In genomic region chr13:21035981-21036380, GRCm38 (mm10) we compare ENCODE assay signal across 26 mouse cellular contexts. TPM values are rescaled to one million over a fixed set of nuclear protein-coding genes. Genes with fewer than 3 reads are reported as not detected.
A peak's percentile ranks its signal among the peaks of the same experiment; 100 is the strongest.
DNase-seq lines count a peak whose midpoint lies in the region; ATAC-seq lines count a peak whose summit lies in the region.
"Had no signal": no experiment of that assay in that cellular context is flagged by ENCODE, and none has a peak within 500 bp of the region (broad histone marks: within the 10 kb centered on the region; RNA-seq: fewer than 3 reads in every experiment).

No protein-coding gene starts in this region.

- intact Hi-C loops in heart, postnatal 14 days (cut with DNase I) = loop anchor here (2.0 to 5.0 kb wide), 3 partner anchors 94 to 739 kb away; no protein-coding TSS in a partner anchor

- no peak for DNase-seq in cerebellum, postnatal 4 days (ENCODE audit: low spot score in 2 of 2)
- peak; percentile 18 for DNase-seq in cerebellum, adult 11-12 months
- DNase-seq in cerebellum, adult 9-11 months = peak; percentile 50
- DNase-seq in cerebellum, postnatal 36 days = peak; percentile 26 to 32
- no peak for DNase-seq in heart, postnatal 14 days
- DNase-seq: adrenal gland, adult 8-10 months; adrenal gland, postnatal 36 days; B cell, adult 2 months; forebrain, postnatal 0 days; gastrocnemius, postnatal 36 days; heart, adult 11 months; heart, postnatal 4 days; kidney, adult 2 months had no signal

- peak; percentile 41 for ATAC-seq in cerebellum, adult (ENCODE audit: insufficient number of reproducible peaks, low FRiP score, low TSS enrichment)
- ATAC-seq in inflammation-experienced regulatory T-cells, adult 6 months = no peak
- ATAC-seq: CD4-positive, CD25-positive, alpha-beta regulatory T cell, adult 4 months; forebrain, postnatal 0 days; intestine, embryonic 16.5 days had no signal

RNA-seq across cellular contexts. Expression of gene Olfr1370, which starts 38.8 kb away (rescaled TPM):
- polyA plus RNA-seq in inflammation-experienced regulatory T-cells, adult 6 months (2017; shearing (Covaris generic)) = under 1 TPM in 1 of 3 experiments, not detected in 2; 0.26 TPM
- total RNA-seq in heart, postnatal 14 days (2021) = not detected
- total RNA-seq: adrenal gland, adult 8-10 months; adrenal gland, postnatal 36 days; common myeloid progenitor, adult 5-6 weeks; forebrain, postnatal 0 days; gastrocnemius, adult 8-10 months; gastrocnemius, postnatal 36 days; heart, postnatal 4 days had no signal
- polyA plus RNA-seq: brain, embryonic 14.5 days; CD4-positive, CD25-positive, alpha-beta regulatory T cell, adult 4 months; embryonic facial prominence, embryonic 12.5 days; forebrain, embryonic 12.5 days; forebrain, postnatal 0 days; G1E; heart, embryonic 13.5 days; heart, postnatal 0 days; hindbrain, embryonic 13.5 days; intestine, embryonic 16.5 days; kidney, adult 2 months had no signal

Comparison
In these comparisons a context has a peak if more than half of its experiments do, and no peak if none do; other contexts are left out.
1. DNase-seq: peak in cerebellum, adult 11-12 months (single experiment), cerebellum, adult 9-11 months (single experiment) and cerebellum, postnatal 36 days (2 of 2); none in cerebellum, postnatal 4 days (0 of 2) and heart, postnatal 14 days (0 of 2).